Mouse (Mus musculus): ENCODE data around the gene Esrrg. TPM values are rescaled to one million over a fixed set of nuclear protein-coding genes. Genes with fewer than 3 reads are reported as not detected.
A peak's percentile ranks its signal among the peaks of the same experiment; 100 is the strongest.

Gene Esrrg
- polyA plus RNA-seq, 1 experiment from 2014 or later = 36.6 TPM

DNA sequence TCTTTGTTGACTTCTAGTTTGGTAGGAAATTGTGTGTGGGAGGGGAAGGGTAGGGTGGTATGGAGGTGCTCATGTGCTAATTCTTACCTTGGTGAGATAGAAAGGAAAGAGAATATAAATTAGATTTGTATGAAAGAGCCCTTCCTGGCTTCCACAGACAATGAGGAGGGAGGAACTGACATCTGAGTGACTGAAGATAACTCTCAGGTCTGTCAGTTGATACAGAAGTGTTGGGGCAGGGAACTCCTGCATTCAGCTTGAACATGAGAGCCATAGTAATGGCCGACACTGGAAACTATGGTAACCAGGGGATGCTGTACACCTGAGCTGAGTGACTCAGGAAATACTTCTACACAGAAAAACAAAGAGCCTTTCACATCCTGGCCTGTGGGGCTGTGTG lies 550.1 kb downstream of the Esrrg start:
- H3K36me3 ChIP-seq = no peaks in the 10 kb centered on the region
- ATAC-seq (ENCODE audit: low FRiP score, low read depth) = no peak
- H3K27ac ChIP-seq (replicated peaks) = no peak overlapping the region
- H3K4me1 ChIP-seq (replicated peaks) = 0 out of 2 replicates have a peak, but pooled peaks cover 3% of the 10 kb centered on the region
- no peak overlapping the region for H3K4me3 ChIP-seq
- no peak overlapping the region for H3K9ac ChIP-seq
- H3K9me3 ChIP-seq = no peaks in the 10 kb centered on the region
- 86% methylated on average over 1 of the region's 1 CpGs for WGBS
- no peak overlapping the region for H3K4me2 ChIP-seq
- H3K27me3 ChIP-seq = no peaks in the 10 kb centered on the region

DNA sequence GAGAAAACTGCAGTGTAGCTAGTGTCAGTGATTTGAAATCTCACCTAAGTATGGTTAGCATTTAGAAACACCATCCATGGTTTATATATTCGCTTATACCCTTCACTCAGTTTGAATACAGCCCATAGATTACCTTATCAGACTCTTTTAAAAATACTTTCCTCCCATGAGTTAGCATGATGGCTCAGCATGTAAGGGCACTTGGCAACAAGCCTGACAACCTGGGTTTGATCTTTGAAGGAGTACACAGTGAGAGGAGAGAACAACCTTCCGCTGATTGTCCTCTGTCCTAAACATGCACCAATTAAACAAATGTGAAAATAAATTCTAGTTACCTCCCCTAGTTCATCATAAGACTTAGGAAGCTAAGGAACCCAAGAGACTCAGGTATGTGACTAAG lies 550.5 kb downstream of the Esrrg start:
- H3K36me3 ChIP-seq = no peaks in the 10 kb centered on the region
- no peak overlapping the region for H3K9ac ChIP-seq
- no peak for ATAC-seq (ENCODE audit: low FRiP score, low read depth)
- no peaks in the 10 kb centered on the region for H3K9me3 ChIP-seq
- H3K4me3 ChIP-seq = no peak overlapping the region
- no peaks in the 10 kb centered on the region for H3K27me3 ChIP-seq
- 96% methylated on average over 2 of the region's 2 CpGs for WGBS
- H3K27ac ChIP-seq (replicated peaks) = no peak overlapping the region
- H3K4me2 ChIP-seq = no peak overlapping the region
- 0 out of 2 replicates have a peak, but pooled peaks cover 3% of the 10 kb centered on the region for H3K4me1 ChIP-seq (replicated peaks)

DNA sequence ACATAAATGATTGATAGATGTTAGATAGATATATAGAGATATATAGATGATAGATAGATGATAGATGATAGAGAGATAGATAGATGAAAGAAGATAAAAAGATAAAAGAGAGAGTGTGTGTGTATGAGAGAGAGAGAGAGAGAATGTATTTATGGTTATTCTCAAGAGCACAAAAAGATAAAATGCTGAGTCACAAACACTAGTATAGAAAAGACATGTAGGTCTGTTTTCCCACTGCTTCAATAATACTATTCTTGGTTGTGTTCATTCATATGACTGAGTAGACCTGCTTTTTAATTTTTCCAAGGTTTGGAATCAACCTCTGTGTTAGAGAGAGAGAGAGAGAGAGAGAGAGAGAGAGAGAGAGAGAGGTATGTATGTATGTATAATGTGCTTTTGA lies 554.5 kb downstream of the Esrrg start:
- Histone ChIP-seq H3K27ac (replicated peaks) (no peak overlapping the region), H3K9me3 (no peaks in the 10 kb centered on the region), H3K27me3 (no peaks in the 10 kb centered on the region), H3K4me2 (no peak overlapping the region), H3K9ac (no peak overlapping the region), H3K36me3 (no peaks in the 10 kb centered on the region), H3K4me1 (replicated peaks) (no peaks in the 10 kb centered on the region), H3K4me3 (no peak overlapping the region)
- ATAC-seq (ENCODE audit: low FRiP score, low read depth) = no peak

DNA sequence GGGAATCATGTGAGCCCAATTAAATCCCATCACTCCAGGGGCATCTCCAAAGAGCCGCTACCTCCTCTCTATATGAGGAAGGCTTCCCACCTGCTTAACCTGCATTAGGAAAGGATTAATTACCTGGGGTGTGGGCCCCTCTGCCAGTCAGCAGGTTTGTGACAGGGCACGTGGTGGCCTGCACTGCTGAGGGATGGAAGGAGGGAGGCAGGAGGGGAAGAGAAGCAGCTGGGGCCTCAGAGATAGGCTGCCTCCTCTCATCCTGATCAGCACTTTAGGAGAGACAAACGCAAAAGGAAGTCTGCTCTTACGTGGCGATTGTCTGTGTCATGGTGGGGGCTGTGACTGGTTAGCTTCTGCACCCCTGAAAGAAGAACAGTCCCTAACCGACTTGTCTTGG lies 555.7 kb downstream of the Esrrg start:
- Histone ChIP-seq H3K27me3 (no peaks in the 10 kb centered on the region), H3K4me1 (replicated peaks) (no peaks in the 10 kb centered on the region), H3K4me2 (no peak overlapping the region), H3K27ac (replicated peaks) (no peak overlapping the region), H3K9me3 (no peaks in the 10 kb centered on the region), H3K4me3 (no peak overlapping the region), H3K9ac (no peak overlapping the region), H3K36me3 (no peaks in the 10 kb centered on the region)
- no peak for ATAC-seq (ENCODE audit: low FRiP score, low read depth)
- 64% methylated on average over 6 of the region's 6 CpGs for WGBS

DNA sequence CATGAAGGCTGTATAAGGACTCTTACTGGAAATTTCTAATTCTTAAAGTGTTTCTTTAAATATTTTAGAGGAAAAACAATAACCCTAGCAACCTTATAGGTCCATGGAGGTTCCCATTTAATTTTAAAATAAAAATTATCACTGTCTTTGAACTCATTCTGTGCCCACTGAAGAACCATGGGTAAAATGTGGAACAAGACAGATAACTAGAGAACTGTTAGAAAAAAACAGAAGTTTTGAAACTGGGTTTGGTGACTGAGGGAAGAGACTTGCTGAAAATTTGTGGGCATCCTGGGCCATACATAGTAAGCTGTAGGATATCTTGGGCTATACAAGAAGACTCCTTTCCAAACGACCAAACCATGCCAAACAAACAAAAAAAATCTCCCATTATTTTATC lies 565.3 kb downstream of the Esrrg start:
- H3K9me3 ChIP-seq = no peaks in the 10 kb centered on the region
- H3K27ac ChIP-seq (replicated peaks) = no peak overlapping the region
- 63% methylated on average over 1 of the region's 1 CpGs for WGBS
- no peak overlapping the region for H3K9ac ChIP-seq
- H3K36me3 ChIP-seq = no peaks in the 10 kb centered on the region
- H3K4me3 ChIP-seq = no peak overlapping the region
- no peaks in the 10 kb centered on the region for H3K27me3 ChIP-seq
- no peak for ATAC-seq (ENCODE audit: low FRiP score, low read depth)
- no peak overlapping the region for H3K4me2 ChIP-seq
- H3K4me1 ChIP-seq (replicated peaks) = no peaks in the 10 kb centered on the region

DNA sequence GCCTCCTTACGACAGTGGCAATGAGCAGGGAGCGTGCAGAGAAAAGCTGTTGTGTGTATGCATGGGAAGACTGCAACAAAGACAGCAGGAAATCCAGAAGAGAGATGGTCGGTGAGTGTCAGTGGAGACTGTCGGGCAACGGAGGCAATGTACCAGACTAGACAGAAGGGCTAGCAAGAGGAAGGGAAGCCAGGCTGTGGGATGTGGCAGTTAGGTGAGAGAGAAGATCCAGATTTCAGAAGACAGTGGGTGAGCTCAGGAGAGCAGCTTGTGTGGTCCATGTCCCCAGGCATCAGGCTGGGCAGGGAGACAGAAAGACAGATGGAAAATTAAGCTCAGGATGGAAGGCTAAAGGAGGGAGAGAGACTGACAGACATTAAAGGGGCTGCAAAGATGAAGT lies 574.4 kb downstream of the Esrrg start:
- peaks cover 26% of the 10 kb centered on the region for H3K4me1 ChIP-seq (replicated peaks)
- 75% methylated on average over 5 of the region's 5 CpGs for WGBS
- H3K4me2 ChIP-seq = no peak overlapping the region
- no peak overlapping the region for H3K27ac ChIP-seq (replicated peaks)
- H3K27me3 ChIP-seq = no peaks in the 10 kb centered on the region
- no peak for ATAC-seq (ENCODE audit: low FRiP score, low read depth)
- no peak overlapping the region for H3K9ac ChIP-seq
- no peaks in the 10 kb centered on the region for H3K36me3 ChIP-seq
- no peaks in the 10 kb centered on the region for H3K9me3 ChIP-seq
- H3K4me3 ChIP-seq = no peak overlapping the region

DNA sequence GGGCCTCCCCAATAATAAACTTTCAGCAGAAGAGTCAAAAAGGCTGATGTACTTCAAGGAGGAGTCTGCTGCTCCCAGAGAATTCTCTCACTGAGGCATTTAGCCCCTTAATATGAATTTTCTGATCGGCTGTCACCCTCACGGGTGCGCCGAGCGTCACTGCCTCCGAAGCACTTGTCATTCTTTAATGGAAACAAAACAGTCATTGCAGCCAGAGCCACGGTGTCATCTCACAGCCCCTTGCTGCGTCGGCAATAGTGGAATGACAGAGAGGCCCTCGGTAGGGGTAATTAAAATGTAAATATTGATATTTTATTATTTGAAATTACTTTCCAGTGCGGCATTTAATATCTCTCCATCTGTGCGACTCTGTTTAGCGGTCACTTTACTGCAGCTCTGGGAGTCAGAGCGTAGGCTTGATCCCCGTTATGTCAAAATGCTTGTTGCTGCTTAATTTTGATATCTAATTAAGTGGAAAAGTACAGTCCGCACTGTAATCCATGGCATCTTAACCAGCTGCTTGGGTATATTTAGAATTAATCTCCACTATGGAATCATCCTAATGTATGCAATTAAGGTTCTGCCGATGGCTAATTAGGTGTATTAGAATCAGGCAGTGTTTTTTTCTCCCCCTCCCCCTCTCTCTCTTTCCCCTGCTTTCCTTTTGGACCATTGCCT lies 578.0 kb downstream of the Esrrg start:
- H3K9ac ChIP-seq = no peak overlapping the region
- H3K27ac ChIP-seq (replicated peaks) = no peak overlapping the region
- no peaks in the 10 kb centered on the region for H3K36me3 ChIP-seq
- H3K4me3 ChIP-seq = no peak overlapping the region
- no peaks in the 10 kb centered on the region for H3K27me3 ChIP-seq
- H3K4me2 ChIP-seq = peak overlapping the region; percentile 43
- 29% methylated on average over 17 of the region's 17 CpGs for WGBS
- no peaks in the 10 kb centered on the region for H3K9me3 ChIP-seq
- ATAC-seq (ENCODE audit: low FRiP score, low read depth) = peak; percentile 34; the same call in 1 of the 2 replicates
- H3K4me1 ChIP-seq (replicated peaks) = peaks cover 26% of the 10 kb centered on the region

DNA sequence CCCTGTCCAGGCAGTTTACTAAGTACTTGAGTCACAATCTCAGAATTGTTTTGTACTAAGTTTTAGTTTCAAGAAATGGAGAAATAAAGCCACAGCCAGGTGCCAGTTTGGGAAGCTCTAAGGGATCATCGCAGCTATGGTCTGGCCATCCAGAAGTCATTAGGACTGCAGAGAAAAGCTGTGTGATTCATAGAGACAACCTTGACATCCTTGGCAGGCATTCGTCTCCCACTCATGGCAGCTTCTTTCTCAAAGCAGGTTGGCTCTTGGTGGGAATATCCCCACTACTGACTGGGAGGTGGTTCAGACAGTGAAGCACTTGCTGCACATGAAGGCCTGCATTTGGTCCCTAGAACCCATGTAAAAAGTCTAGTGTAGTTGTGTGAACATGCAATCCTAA lies 584.4 kb downstream of the Esrrg start:
- no peak overlapping the region for H3K4me3 ChIP-seq
- no peaks in the 10 kb centered on the region for H3K4me1 ChIP-seq (replicated peaks)
- H3K4me2 ChIP-seq = no peak overlapping the region
- 94% methylated on average over 2 of the region's 2 CpGs for WGBS
- ATAC-seq (ENCODE audit: low FRiP score, low read depth) = no peak
- H3K9me3 ChIP-seq = no peaks in the 10 kb centered on the region
- no peak overlapping the region for H3K27ac ChIP-seq (replicated peaks)
- H3K27me3 ChIP-seq = peaks cover 3% of the 10 kb centered on the region; the same call in 1 of the 2 replicates
- no peaks in the 10 kb centered on the region for H3K36me3 ChIP-seq
- no peak overlapping the region for H3K9ac ChIP-seq

DNA sequence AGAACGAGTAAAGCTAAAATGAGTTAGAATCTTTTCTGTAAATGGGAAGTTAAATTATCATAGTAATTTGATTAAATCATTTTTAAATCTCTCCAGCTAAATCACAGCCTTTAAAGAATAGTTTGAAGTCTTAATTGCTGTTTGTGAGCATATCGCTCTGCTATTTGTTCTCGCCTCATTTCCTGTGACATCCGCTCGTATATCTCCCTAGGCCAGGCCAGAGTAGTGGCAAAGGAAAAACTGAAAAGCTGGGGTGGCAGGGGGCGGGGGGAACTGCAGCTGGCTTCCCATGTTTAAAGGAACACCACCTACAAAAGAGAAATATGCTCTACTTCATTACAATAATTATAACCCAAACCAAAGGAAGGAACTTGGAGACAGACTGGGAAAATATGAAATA lies 598.8 kb downstream of the Esrrg start:
- no peaks in the 10 kb centered on the region for H3K27me3 ChIP-seq
- H3K9me3 ChIP-seq = no peaks in the 10 kb centered on the region
- H3K4me1 ChIP-seq (replicated peaks) = no peaks in the 10 kb centered on the region
- no peak for ATAC-seq (ENCODE audit: low FRiP score, low read depth)
- no peak overlapping the region for H3K9ac ChIP-seq
- H3K4me3 ChIP-seq = no peak overlapping the region
- 57% methylated on average over 6 of the region's 6 CpGs for WGBS
- H3K36me3 ChIP-seq = no peaks in the 10 kb centered on the region
- H3K27ac ChIP-seq (replicated peaks) = no peak overlapping the region
- H3K4me2 ChIP-seq = no peak overlapping the region

DNA sequence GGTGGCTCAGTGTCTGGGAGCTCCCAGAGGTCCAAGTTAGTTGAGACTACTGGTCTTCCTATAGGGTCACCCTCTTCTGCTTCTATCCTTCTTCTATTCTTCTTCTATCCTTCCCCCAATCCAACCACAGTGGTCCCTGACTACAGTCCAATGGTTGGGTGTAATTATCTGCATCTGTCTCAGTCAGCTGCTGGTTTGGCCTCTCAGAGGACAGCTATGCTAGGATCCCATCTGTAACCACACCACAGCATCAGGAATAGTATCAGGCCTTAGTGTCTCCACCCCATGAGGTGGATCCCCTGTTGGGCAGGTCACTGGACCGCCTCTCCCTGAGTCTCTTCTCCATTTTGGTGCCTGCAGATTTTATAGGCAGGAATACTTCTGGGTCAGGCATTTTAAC lies 600.4 kb downstream of the Esrrg start:
- no peak overlapping the region for H3K4me3 ChIP-seq
- 94% methylated on average over 1 of the region's 1 CpGs for WGBS

DNA sequence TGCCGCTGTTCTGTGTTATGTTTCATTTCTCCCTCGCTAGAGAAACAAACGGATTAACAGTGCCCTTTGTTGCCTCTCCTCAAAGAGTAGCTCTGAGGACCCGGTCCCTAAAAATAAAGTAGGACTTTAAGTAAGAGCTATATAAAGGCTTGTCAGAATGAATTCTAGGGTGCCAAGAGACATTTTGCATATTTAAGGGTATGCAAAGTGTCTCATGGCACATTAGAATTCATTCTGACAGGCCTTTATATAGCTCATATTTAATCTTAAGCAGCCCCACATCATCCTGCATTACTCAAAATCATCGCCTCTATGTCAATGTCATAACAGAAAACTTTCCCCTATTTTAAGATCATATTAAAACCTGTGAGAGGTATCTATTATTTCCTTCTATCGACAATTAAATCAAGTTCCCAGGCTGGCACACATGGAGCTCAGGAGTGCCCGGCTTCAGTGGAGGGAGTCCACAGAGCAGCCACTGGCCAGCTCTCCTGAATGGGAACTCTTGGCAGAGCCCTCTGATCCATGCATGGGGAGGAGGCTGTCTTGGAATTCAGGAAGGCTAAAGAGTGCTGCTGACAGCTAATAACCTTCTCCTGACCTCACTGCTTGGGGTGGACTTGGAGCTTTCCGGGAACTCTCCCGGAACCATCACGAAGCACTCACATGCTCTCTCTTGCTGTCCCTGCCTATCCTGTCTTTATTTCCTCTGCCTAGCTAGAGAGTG lies 606.5 kb downstream of the Esrrg start:
- Histone ChIP-seq H3K36me3 (no peaks in the 10 kb centered on the region), H3K4me2 (no peak overlapping the region), H3K27ac (replicated peaks) (no peak overlapping the region), H3K4me3 (no peak overlapping the region), H3K9me3 (no peaks in the 10 kb centered on the region), H3K4me1 (replicated peaks) (no peaks in the 10 kb centered on the region), H3K27me3 (no peaks in the 10 kb centered on the region), H3K9ac (no peak overlapping the region)
- WGBS = 66% methylated on average over 10 of the region's 10 CpGs
- ATAC-seq (ENCODE audit: low FRiP score, low read depth) = no peak

More for the DNA sequence above, 600.4 kb downstream of the Esrrg start:
- Histone ChIP-seq H3K9ac (no peak overlapping the region), H3K4me2 (no peak overlapping the region), H3K27ac (replicated peaks) (no peak overlapping the region), H3K4me1 (replicated peaks) (no peaks in the 10 kb centered on the region), H3K9me3 (no peaks in the 10 kb centered on the region), H3K36me3 (no peaks in the 10 kb centered on the region), H3K27me3 (no peaks in the 10 kb centered on the region)
- no peak for ATAC-seq (ENCODE audit: low FRiP score, low read depth)

DNA sequence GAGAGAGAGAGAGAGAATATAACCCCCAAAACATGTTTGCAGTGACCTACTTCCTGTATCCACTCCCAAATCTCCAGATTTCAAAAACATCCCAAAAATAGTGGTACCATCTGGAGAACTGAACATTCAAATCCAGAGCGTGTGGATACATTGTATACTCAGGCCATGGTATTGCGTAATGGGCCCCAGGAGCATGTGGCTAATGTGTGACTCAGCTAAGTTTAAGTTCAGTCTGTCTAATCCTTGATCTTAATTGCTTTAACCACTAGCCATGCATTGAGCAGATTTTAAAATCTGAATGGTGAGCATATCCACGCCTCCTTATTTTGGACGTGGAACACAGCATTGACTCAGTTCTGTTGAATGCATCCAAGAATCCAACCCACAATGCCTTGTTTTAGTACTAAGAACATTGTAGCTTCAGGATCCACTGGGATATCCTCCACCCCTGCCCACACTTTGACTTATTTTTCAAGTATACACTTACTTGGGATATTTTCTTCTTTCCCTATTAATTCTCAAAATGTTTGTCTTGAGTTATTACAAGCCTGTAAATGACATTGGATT lies 612.7 kb downstream of the Esrrg start:
- 93% methylated on average over 4 of the region's 4 CpGs for WGBS
- Histone ChIP-seq H3K9ac (no peak overlapping the region), H3K4me2 (no peak overlapping the region), H3K36me3 (no peaks in the 10 kb centered on the region), H3K27me3 (no peaks in the 10 kb centered on the region), H3K4me3 (no peak overlapping the region), H3K9me3 (no peaks in the 10 kb centered on the region), H3K4me1 (replicated peaks) (no peaks in the 10 kb centered on the region), H3K27ac (replicated peaks) (no peak overlapping the region)
- ATAC-seq (ENCODE audit: low FRiP score, low read depth) = no peak
